Mouse (Mus musculus): Measurements from ENCODE around the gene Olfr1269.

The Olfr1269 gene

GRCm38 (mm10) chr2:90121312-90121711 lies at the start of gene Olfr1269:
TSS of gene Olfr1269 (minus strand) at chr2:90121412.
- no peak for DNase-seq

DNA sequence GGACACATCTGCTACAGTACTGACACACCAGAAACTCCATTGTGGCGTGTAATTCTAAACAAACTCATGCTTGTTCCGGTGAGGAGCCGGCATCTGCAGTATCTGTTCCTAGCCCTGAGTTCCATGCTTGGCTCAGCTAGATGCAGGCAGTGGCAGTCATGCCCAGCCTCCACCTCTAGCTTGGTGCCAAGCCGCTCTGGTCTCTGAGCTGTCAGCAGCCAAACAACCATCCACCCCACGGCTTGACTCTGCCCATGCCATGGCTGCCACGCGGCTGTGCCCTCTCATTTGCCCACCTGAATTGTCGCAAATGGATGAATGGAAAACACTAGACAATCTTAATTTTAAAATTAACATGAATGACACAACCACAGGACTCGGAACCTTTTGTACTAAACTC lies 32.7 kb upstream of the Olfr1269 start:
- DNase-seq, result no peak

DNA sequence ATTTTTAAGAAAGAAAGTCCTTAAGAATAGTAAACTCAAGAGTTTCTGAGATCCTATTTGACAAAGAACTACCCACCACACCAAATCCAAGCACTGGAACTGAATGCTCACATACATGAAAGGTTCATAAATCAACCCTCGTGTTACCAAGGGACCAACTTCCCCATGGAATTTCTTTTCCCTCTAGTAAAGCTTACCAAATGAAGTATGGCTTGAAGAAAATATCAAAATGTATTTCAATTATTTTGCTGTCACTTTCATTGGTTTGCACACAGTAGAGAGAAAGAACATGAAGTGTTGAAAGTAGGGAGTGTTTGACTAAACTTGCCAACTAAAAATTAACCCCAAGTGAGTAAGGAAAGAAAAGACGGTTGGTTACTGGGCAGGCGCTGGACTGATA lies 31.8 kb upstream of the Olfr1269 start, which contains the start of gene Olfr1270:
Gene Olfr1270 (minus strand): TSS at position 101 of the 400 bp plus-strand sequence.
- DNase-seq, result no peak

- DNase-seq, result no peak
These were observed 21.0 kb upstream of the Olfr1269 start, which contains the start of gene Olfr32 for GRCm38 (mm10) chr2:90142196-90142595. TSS of gene Olfr32 (minus strand) at chr2:90142296.

DNA sequence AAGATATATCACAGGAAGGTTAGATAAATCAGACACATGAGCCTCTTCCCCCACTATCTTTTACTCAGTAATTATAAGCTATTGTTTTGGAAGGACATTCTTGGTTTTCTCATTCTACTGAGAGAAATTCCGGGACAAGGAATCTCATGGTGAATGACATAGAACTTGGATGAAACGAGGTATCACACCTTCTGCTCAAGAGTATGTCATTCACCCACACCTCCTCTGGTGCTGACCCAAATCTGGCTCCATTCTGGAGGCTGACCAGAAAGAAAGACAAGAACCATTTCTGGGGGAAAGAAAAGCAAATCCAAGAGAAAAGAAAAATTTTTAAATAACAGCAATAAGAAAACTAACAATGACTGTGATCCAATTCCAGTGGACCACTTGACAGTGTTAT lies 51.1 kb downstream of the Olfr1269 start:
- DNase-seq, result no peak
